In genomic region chr9:88698746-88699145, GRCm38 (mm10) we compare ENCODE assay signal across 15 mouse cellular contexts. TPM values are rescaled to one million over a fixed set of nuclear protein-coding genes. Genes with fewer than 3 reads are reported as not detected.
DNase-seq lines count a peak whose midpoint lies in the region; ATAC-seq and TF ChIP-seq lines count a peak whose summit lies in the region.
"Not testable (repeated sequence)": the region's sequence is repeated elsewhere in the genome, so short reads cannot be mapped to it uniquely, and the experiment has no call there.
"Had no signal": no experiment of that assay in that cellular context is flagged by ENCODE, and none has a peak within 500 bp of the region (broad histone marks: within the 10 kb centered on the region; RNA-seq: fewer than 3 reads in every experiment).

No protein-coding gene starts in this region.

- H3K9me3 ChIP-seq in hindbrain, embryonic 15.5 days; lung, embryonic 14.5 days (ENCODE audit: low read depth, low read length); neural tube, embryonic 14.5 days (ENCODE audit: control insufficient read depth, low read length): not testable (repeated sequence)

- 86% methylated on average over 1 of the region's 2 CpGs for WGBS in hindbrain, embryonic 15.5 days
- WGBS in lung, embryonic 14.5 days = no CpG with 5 or more reads among the region's 2 CpGs
- no CpG with 5 or more reads among the region's 2 CpGs for WGBS in neural tube, embryonic 14.5 days

- not testable (repeated sequence) for H3K36me3 ChIP-seq in hindbrain, embryonic 15.5 days; lung, embryonic 14.5 days (ENCODE audit: insufficient read depth); neural tube, embryonic 14.5 days (ENCODE audit: control insufficient read depth, insufficient read depth, low read length)

- DNase-seq in lung, embryonic 14.5 days = not testable (repeated sequence)

- ATAC-seq in common myeloid progenitor, adult 5-6 weeks (replicated peaks; ENCODE audit: low read depth, poor library complexity, severe bottlenecking) = peak; percentile 79
- ATAC-seq in frontal cortex, adult (ENCODE audit: low TSS enrichment) = peak; percentile 95
- 0 out of 2 replicates have a peak, but pooled peaks have one; percentile 63 for ATAC-seq in hindbrain, embryonic 15.5 days (ENCODE audit: low FRiP score, low read depth)
- peak; percentile 65; the same call in 1 of the 2 replicates for ATAC-seq in lung, embryonic 14.5 days (ENCODE audit: insufficient read depth)
- ATAC-seq in megakaryocyte-erythroid progenitor cell, adult 5-6 weeks (replicated peaks; ENCODE audit: low FRiP score, low TSS enrichment, poor library complexity, severe bottlenecking) = peak; percentile 75; the same call in 1 of the 2 replicates
- ATAC-seq in neural tube, embryonic 14.5 days (ENCODE audit: low read depth) = peak; percentile 54; the same call in 1 of the 2 replicates

- H3K4me1 ChIP-seq in hindbrain, embryonic 15.5 days (replicated peaks); lung, embryonic 14.5 days (ENCODE audit: insufficient read depth); neural tube, embryonic 14.5 days (ENCODE audit: control insufficient read depth, insufficient read depth, low read length): not testable (repeated sequence)

- not testable (repeated sequence) for H3K27me3 ChIP-seq in hindbrain, embryonic 15.5 days; lung, embryonic 14.5 days (ENCODE audit: insufficient read depth, low read length); neural tube, embryonic 14.5 days (ENCODE audit: control insufficient read depth, insufficient read depth, low read length)

- H3K4me3 ChIP-seq in hindbrain, embryonic 15.5 days; lung, embryonic 14.5 days (ENCODE audit: low read depth, low read length); neural tube, embryonic 14.5 days (ENCODE audit: low read depth, low read length): not testable (repeated sequence)

- not testable (repeated sequence) for TF ChIP-seq CTCF in lung, embryonic 14.5 days (IDR thresholded peaks at IDR 0.05; ENCODE audit: low read depth)

- H3K9ac ChIP-seq in hindbrain, embryonic 15.5 days; lung, embryonic 14.5 days; neural tube, embryonic 14.5 days (replicated peaks; ENCODE audit: low read depth, low read length): not testable (repeated sequence)

- H3K4me2 ChIP-seq in hindbrain, embryonic 15.5 days; lung, embryonic 14.5 days; neural tube, embryonic 14.5 days (ENCODE audit: low read depth, low read length): not testable (repeated sequence)

- H3K27ac ChIP-seq in hindbrain, embryonic 15.5 days (replicated peaks); lung, embryonic 14.5 days (ENCODE audit: low read depth); neural tube, embryonic 14.5 days (ENCODE audit: low read depth, low read length): not testable (repeated sequence)

RNA-seq across cellular contexts. Expression of gene Mthfsl, which starts 21.4 kb away (rescaled TPM):
- 14.5 and 38.9 TPM in 2 replicates for total RNA-seq in common myeloid progenitor, adult 5-6 weeks (2017)
- 39.5 and 45.4 TPM in 2 replicates for polyA plus RNA-seq in hindbrain, embryonic 15.5 days (2015; fragmentation: Nextera tagmentation; extraction: Ambion mirVana)
- 30.6 and 31.6 TPM in 2 replicates for polyA plus RNA-seq in lung, embryonic 14.5 days (2014; fragmentation: Nextera tagmentation; extraction: Ambion mirVana)
- 22.3 and 37.9 TPM in 2 replicates for total RNA-seq in megakaryocyte-erythroid progenitor cell, adult 5-6 weeks (2014; fragmentation: Nextera tagmentation)
- total RNA-seq in megakaryocyte-erythroid progenitor cell, adult 5-6 weeks (2017) = 17.6 and 18.3 TPM in 2 replicates
- polyA plus RNA-seq in neural tube, embryonic 14.5 days (2014; fragmentation: Nextera tagmentation; extraction: Ambion mirVana) = 34.3 and 55.4 TPM in 2 replicates

RNA-seq across cellular contexts. Expression of gene Bcl2a1d, which starts 33.0 kb away (rescaled TPM):
- not detected in 2 replicates for total RNA-seq in common myeloid progenitor, adult 5-6 weeks (2017)
- polyA plus RNA-seq in hindbrain, embryonic 15.5 days (2015; fragmentation: Nextera tagmentation; extraction: Ambion mirVana) = 0.25 and 0.41 TPM in 2 replicates
- 1.1 and 1.2 TPM in 2 replicates for polyA plus RNA-seq in lung, embryonic 14.5 days (2014; fragmentation: Nextera tagmentation; extraction: Ambion mirVana)
- not detected in 2 replicates for total RNA-seq in megakaryocyte-erythroid progenitor cell, adult 5-6 weeks (2014; fragmentation: Nextera tagmentation)
- 4.7 TPM in 1 of 2 replicates, not detected in the other for total RNA-seq in megakaryocyte-erythroid progenitor cell, adult 5-6 weeks (2017)
- 0.28 TPM in 1 of 2 replicates, not detected in the other for polyA plus RNA-seq in neural tube, embryonic 14.5 days (2014; fragmentation: Nextera tagmentation; extraction: Ambion mirVana)
- total RNA-seq: adrenal gland, postnatal 25 days; gastrocnemius, adult 2 months; gastrocnemius, postnatal 14 days had no signal
- polyA plus RNA-seq: embryonic facial prominence, embryonic 12.5 days; embryonic facial prominence, embryonic 15.5 days; forebrain, embryonic 11.5 days; forebrain, embryonic 15.5 days; heart, embryonic 12.5 days; hindbrain, embryonic 11.5 days had no signal
